Mouse (Mus musculus): ENCODE measurements around the gene Cacng1.

Cacng1 gene

DNA sequence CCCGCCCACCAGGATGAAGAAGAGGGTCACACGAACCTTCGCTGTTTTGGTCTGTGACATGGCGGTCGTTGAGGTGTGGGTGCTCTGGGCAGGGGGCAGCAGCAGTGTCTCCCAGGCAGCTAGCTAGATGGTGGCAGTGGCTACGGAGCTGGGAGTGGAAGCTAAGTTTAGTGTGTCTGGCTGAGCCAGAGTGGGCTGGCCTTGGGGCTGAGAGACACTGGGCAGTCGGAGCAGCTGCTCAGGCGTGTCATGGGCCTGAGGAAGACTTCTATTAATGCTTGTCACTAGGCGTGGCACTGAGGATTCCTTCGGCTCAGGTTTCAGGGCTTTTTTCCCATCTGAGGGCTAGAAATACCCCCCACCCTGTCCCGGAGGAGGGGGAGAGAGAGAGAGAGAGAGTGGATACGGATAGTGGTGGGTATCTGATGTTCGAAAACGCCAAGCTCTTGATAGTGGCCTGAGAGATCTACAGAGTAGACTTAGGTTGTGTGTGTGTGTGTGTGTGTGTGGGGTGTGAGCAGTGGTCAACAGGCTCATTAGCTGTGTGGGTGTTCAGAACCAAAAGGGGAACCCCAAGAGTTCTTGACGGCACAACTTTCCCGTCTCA, at the start of gene Cacng1:
Gene Cacng1 (minus strand): TSS at position 191 of the 607 bp plus-strand sequence.
- no peak for DNase-seq (ENCODE audit: low spot score in 2 of 2)

DNA sequence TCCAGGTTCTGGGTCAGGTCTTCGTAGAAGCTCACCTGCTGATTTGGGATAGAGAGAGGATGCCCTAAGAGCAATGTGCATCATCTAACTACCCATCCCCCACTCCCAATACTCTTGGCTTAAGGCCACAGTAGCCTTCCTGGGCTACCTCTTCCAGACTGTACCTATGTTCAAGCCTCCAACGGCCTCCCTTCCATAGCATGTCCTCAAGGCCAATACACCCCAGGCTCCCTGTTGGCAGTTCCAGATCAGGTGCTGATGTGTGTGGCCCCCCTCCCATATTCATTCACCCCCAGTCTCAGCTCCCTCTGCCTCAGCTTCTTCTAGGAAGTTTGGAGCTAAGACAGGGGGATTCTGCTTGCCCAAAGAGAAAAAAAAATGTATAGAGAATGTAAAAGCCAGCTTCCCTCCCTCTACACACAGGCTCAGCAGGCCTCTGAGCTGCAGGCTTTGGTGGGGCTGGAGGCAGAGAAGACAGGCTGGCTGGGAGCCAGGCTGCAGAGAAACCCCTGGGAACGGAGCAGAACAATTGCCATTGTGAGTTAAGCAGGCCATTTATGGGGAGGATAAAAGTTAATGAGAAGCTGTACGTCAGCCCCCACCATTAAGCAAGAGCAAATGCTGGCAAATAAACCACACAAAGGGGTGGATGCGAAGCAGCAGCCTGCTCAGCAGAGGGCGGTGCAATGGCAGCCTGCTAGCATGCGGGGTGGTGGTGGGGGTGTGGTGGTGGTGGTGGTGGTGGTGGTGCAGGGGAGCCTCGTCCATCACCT, 46.6 kb upstream of the Cacng1 start:
- peak in 1 of 2 experiments; percentile 47 for DNase-seq (ENCODE audit: low spot score in 2 of 2)

GRCm38 (mm10) chr11:107761790-107762500, 45.6 kb upstream of the Cacng1 start:
- no peak for DNase-seq (ENCODE audit: low spot score in 2 of 2)

GRCm38 (mm10) chr11:107760001-107760400, 43.7 kb upstream of the Cacng1 start:
- DNase-seq (ENCODE audit: low spot score in 2 of 2): no peak

GRCm38 (mm10) chr11:107759516-107759915, 43.2 kb upstream of the Cacng1 start:
- no peak for DNase-seq (ENCODE audit: low spot score in 2 of 2)

GRCm38 (mm10) chr11:107749114-107749513, 32.8 kb upstream of the Cacng1 start:
- no peak for DNase-seq (ENCODE audit: low spot score in 2 of 2)

GRCm38 (mm10) chr11:107748243-107749035, 32.1 kb upstream of the Cacng1 start:
- no peak for DNase-seq (ENCODE audit: low spot score in 2 of 2)

DNA sequence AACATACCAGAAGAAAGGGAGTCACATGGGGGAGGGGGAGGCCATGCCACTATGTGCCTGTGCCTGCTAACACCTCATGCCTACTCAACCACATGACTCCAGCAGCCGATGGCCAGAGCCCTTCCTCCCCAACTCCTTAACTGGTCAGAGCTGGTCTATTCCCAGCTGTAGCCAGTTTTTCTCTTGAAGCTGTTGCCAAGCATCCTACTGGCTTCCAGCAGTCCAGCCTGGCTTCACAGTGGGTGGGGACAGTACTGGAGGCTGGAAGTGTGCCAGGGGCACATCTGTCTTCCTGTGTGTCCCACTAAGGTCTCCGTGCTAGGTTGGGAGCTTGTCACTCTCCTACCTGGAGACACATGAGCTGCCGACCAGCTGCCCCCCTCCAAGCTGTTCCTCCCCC, 26.8 kb upstream of the Cacng1 start:
- no peak for DNase-seq (ENCODE audit: low spot score in 2 of 2)

GRCm38 (mm10) chr11:107738418-107739099, 22.2 kb upstream of the Cacng1 start:
- peak in 1 of 2 experiments; percentile 32 for DNase-seq (ENCODE audit: low spot score in 2 of 2)

DNA sequence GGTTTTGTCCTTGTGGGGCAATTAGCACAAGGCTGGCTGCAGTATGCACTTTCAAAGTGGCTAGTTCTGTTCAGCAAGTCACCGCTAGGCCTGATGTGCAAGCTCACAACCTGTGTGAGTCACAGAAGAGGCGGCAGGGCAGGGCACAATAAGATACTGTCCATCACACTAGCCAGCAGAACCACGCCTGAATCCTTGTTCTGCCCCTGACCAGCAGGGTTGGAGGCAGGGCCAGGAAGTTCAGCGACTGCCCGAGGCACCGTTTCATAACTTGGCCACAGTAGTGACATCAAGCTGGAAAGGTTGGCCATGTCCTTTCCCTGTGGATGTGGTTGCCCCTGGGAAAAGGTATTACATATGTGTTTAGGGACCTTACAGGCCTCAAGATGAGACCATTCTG, 21.6 kb upstream of the Cacng1 start:
- DNase-seq (ENCODE audit: low spot score in 2 of 2): no peak

DNA sequence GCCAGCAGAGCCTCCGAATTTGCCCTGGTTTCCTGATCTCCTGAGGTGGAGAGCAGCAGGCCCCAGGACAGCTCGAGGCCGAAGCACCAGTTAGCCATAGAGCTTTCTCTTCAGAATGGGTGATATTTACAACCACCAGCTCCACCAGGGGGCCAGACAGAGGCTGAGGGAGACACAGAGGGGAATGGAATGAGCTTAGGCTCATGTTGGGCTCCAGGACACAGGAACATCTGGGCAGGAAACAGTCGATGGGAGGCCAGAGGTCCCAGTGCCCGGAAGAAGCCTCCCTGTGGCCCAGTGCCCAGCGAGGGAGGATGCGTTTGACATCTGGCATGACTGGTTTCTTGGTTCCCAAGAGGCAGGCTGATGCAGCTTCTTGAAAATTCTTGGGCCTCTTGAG, 17.8 kb upstream of the Cacng1 start:
- no peak for DNase-seq (ENCODE audit: low spot score in 2 of 2)

DNA sequence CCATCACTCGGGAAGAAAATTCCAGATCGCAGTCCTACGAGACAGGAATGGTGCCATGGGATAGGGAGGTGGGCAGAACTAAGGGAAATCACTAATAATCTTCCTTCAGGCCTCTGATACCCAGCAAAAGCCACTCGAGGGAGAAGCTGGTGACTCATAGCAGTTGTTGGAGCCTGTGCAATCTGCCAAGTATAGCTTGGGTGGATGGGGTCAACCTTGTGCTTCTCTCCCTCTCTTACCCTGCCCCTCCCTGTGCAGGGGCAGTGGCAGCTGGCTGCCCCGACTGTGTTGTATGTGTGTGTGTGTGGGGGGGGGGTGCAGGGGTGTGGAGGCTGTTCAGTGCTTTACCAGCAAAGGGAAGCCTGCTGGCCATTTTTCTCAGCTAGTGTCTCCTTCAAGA, 15.2 kb upstream of the Cacng1 start:
- no peak for DNase-seq (ENCODE audit: low spot score in 2 of 2)

- DNase-seq (ENCODE audit: low spot score in 2 of 2): no peak
These were observed 14.6 kb upstream of the Cacng1 start for GRCm38 (mm10) chr11:107730940-107731339.

DNA sequence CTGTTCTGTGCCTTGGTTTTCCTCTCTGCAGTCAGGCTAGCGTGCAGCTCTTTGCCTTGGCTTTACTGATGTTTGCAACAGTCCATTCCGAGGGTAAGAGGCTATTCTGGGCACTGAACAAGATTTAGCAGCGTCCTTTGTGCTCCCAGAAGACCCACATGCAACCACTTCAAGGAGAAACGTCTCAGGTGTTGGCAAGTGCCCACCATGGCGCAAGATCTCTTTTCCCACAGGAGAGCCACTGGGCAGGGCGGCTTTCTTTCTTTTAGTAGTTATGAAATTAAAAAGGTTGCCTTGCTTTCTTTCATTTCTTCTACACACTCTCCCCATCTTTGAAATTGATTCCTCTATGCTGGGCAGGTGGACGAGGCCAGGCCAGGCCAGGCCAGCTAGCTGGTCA, 12.8 kb upstream of the Cacng1 start:
- no peak for DNase-seq (ENCODE audit: low spot score in 2 of 2)

DNA sequence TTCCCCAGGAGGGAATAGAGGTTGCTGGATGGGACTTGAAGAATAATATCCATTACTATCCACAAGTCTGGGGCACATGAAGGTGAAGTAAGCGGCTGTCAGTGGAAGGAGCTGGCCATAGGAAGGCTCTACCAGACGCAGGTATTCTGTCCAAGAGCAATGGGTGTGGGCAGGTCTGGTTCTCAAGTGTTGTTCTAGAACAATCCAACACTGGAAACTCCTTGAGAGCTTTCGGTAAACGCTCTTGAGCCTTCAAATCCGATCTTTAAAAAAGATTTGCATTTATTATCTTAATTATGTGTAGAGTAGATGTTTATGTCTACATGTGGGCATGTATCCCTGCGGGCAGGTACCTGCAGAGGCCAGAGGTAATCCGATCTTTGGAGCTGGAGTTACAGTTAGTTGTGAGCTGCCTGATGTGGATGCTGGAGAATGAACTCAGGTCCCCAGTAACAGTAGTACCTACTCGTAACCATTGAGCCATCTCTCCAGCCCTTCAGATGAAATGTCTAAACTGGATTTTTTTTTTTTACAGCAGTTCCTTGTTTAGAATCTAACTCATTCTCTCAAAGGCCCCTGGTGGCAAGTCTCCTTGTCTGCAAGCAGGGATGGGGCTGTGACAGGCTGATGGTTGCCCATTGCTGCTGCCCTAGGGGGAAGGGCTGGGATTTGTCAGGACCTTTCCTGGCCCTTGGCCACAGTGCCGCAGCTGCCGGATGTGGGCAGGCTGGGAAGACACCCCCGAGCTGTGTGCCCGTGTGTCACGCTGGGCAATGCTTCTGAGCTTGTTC, 11.9 kb upstream of the Cacng1 start:
- DNase-seq (ENCODE audit: low spot score in 2 of 2): peak; percentile 41 to 59

GRCm38 (mm10) chr11:107724603-107725002, 8.3 kb upstream of the Cacng1 start:
- no peak for DNase-seq (ENCODE audit: low spot score in 2 of 2)

- no peak for DNase-seq (ENCODE audit: low spot score in 2 of 2)
These were observed 4.7 kb upstream of the Cacng1 start for GRCm38 (mm10) chr11:107721057-107721456.

DNA sequence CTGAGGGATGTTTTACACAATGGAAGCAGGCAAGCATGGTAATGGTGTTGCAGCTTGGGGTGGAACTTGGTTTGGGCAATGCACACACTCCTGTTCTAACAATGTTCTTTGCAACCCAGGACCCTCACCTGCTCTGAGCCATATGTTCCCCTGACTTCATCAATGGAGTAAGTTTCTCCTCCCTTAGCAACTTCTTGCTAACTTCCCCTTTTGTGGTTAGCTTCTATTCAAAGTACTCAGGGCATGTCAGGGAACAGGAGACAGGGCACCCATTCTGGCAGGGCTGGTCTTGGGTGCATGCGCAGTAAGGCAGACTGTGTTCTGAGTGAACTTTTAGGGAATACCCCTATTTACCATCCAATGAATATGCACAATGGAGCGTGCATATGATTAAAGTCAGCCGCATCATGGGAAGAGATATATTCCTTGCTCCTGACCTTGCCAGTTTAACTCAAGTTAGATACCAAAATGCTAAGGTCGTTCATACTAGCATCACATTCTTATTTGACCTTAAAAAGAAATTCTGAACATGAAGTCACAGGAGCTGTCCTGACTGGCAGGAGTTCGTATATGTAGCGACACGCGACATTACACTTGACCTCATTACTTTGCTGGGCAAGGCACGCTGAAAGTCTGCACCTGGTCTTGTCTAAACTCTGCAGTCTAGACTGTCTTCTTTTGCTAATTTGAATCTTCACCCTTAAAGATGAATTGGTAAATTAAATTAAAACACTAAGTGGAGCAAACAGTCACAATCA, 4.1 kb upstream of the Cacng1 start:
- DNase-seq (ENCODE audit: low spot score in 2 of 2): no peak

DNA sequence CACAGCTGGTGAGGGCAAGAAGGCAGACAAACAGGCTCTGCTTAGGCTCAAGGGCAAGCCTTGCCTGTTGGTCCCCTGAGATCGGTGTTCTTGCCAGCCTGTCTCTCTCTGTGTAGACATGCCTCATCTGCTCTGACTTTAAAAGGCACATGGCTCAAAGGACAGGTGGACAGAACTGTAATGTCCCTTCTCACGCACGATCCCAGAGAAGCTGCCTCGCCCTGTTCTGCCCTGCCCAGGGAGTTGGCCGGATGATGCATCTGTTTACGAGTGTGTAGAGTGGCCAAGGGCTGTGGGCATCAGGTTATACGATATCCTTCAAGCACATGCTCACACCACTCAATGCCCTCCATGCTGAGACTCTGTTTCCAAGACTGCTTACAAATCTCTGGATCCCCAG, 2.0 kb downstream of the Cacng1 start:
- no peak for DNase-seq (ENCODE audit: low spot score in 2 of 2)

DNA sequence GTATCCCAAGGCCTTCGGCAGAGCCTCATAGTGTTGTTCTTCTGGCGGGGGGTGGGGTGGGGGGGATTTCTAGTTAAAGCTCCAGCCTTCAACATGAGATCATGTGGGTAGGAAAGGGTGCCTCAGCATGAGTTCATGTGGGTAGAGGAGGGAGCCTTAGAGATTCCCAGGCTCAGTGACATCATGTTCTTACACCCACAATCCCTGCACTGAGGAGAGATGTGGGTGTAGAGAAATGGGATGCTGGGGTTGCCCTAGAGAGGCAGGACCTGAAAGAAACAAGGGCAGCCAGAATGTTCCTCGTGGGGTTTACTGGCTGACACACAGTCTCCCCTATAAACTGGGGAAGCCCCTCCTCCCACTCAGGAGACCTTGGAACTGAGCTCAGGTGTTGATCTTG, 5.9 kb downstream of the Cacng1 start:
- no peak for DNase-seq (ENCODE audit: low spot score in 2 of 2)
